Mouse (Mus musculus): ENCODE measurements at regions not wholly inside any gene's neighbourhood (a gene's known extent, or its start where the extent isn't known, plus 50 kb on each side); places are given as distances from the start of the nearest gene placed in this dataset.

- WGBS (ENCODE audit: insufficient replicate concordance) = 51% methylated on average over 5 of the region's 5 CpGs
- DNase-seq (no peak), ATAC-seq (ENCODE audit: low read depth) (no peak)
- no peak overlapping the region for H3K4me3 ChIP-seq (replicated peaks)
- H3K27ac ChIP-seq = no peak overlapping the region
- H3K4me1 ChIP-seq (replicated peaks) = no peaks in the 10 kb centered on the region
- H3K9ac ChIP-seq = no peak overlapping the region
- no peaks in the 10 kb centered on the region for H3K9me3 ChIP-seq (replicated peaks)
- H3K4me2 ChIP-seq = no peak overlapping the region
- H3K27me3 ChIP-seq = no peaks in the 10 kb centered on the region
- H3K36me3 ChIP-seq = no peaks in the 10 kb centered on the region
Measured at GRCm38 (mm10) chr6:93623541-93623940, 660.2 kb downstream of the Magi1 start.

DNA sequence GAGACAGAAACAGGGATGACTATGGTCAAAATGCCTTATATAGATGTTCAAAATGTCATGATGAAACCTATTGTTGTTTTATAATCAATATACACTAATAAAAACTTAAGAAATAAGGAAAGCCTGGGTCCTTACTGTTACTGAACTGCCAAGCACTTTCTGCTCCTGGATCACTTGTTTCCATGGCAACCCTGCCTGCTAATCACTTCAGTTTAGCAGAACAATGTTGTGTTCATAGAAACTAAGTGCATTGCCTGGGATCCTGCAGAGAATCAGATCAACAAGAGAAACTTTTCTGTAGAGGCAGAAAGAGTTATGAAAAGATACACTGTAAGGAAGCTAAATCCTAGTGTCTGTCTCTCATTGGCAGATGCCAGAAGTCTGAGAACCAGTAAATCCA lies 666.8 kb downstream of the Magi1 start:
- no peak overlapping the region for H3K4me3 ChIP-seq (replicated peaks)
- no peaks in the 10 kb centered on the region for H3K27me3 ChIP-seq
- no peak for ATAC-seq (ENCODE audit: low read depth)

GRCm38 (mm10) chr6:93600376-93600775 lies 657.1 kb upstream of the Adamts9 start:
- no peak overlapping the region for H3K4me2 ChIP-seq
- DNase-seq (no peak), ATAC-seq (ENCODE audit: low read depth) (no peak)
- 61% methylated on average over 2 of the region's 2 CpGs for WGBS (ENCODE audit: insufficient replicate concordance)
- H3K9ac ChIP-seq = no peak overlapping the region
- H3K27ac ChIP-seq = no peak overlapping the region
- no peak overlapping the region for H3K4me3 ChIP-seq (replicated peaks)
- no peaks in the 10 kb centered on the region for H3K27me3 ChIP-seq
- H3K4me1 ChIP-seq (replicated peaks) = no peaks in the 10 kb centered on the region
- no peaks in the 10 kb centered on the region for H3K36me3 ChIP-seq
- no peaks in the 10 kb centered on the region for H3K9me3 ChIP-seq (replicated peaks)

More for the DNA sequence above, 666.8 kb downstream of the Magi1 start:
- H3K27ac ChIP-seq = no peak overlapping the region
- H3K4me2 ChIP-seq = no peak overlapping the region
- H3K9ac ChIP-seq = no peak overlapping the region
- no peaks in the 10 kb centered on the region for H3K9me3 ChIP-seq (replicated peaks)
- H3K4me1 ChIP-seq (replicated peaks) = no peaks in the 10 kb centered on the region
- DNase-seq = no peak
- H3K36me3 ChIP-seq = no peaks in the 10 kb centered on the region

DNA sequence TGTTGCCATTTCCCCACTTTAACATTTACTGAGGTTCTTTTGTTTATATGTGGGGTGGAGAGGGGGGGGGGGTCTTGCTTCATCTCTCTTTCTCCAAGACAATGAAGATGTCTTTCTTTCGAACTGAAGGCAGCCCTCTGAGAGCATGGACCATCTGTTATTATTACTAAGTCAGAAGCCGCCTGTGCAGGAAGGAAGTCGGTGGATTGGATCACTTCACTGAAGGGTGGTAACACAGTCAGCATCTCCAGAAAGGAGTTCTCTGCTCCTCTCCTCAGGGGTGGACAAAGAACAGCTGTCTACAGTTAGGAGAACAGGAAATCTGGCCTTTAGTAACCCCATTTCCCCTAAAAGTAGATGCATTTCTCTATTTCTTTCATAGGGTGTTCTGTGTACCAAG lies 656.1 kb upstream of the Adamts9 start:
- H3K9me3 ChIP-seq (replicated peaks) = no peaks in the 10 kb centered on the region

DNA sequence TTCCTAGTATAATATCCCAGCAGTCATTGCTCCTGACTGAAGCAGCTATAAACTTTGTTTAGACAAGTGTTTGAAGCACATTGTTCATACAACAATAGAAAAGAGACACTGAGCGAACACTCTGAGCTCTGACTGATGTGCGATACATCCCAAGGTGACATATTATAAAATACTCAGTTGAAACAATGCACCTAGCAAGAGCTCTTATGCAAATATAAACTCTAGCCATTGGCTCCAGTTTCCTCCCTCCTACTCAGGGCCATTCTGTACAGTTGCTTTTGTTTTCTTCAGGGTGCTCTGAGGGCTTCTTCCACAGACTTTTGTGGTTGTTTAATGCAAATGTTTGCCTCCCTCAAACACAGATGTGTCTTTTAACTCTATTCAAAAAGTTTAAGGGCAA lies 646.6 kb upstream of the Adamts9 start:
- ATAC-seq (ENCODE audit: low read depth) (no peak), DNase-seq (no peak)
- no peak overlapping the region for H3K27ac ChIP-seq
- H3K9ac ChIP-seq = no peak overlapping the region
- no peaks in the 10 kb centered on the region for H3K9me3 ChIP-seq (replicated peaks)
- no peaks in the 10 kb centered on the region for H3K4me1 ChIP-seq (replicated peaks)
- no peak overlapping the region for H3K4me3 ChIP-seq (replicated peaks)
- WGBS (ENCODE audit: insufficient replicate concordance) = 80% methylated on average over 2 of the region's 2 CpGs
- no peaks in the 10 kb centered on the region for H3K27me3 ChIP-seq
- H3K4me2 ChIP-seq = no peak overlapping the region
- no peaks in the 10 kb centered on the region for H3K36me3 ChIP-seq

More for the DNA sequence above, 656.1 kb upstream of the Adamts9 start:
- H3K27me3 ChIP-seq = no peaks in the 10 kb centered on the region
- no peak overlapping the region for H3K27ac ChIP-seq
- ATAC-seq (ENCODE audit: low read depth) (no peak), DNase-seq (no peak)
- WGBS (ENCODE audit: insufficient replicate concordance) = 31% methylated on average over 3 of the region's 3 CpGs
- H3K36me3 ChIP-seq = no peaks in the 10 kb centered on the region
- no peak overlapping the region for H3K4me2 ChIP-seq
- H3K4me1 ChIP-seq (replicated peaks) = no peaks in the 10 kb centered on the region
- H3K9ac ChIP-seq = no peak overlapping the region
- no peak overlapping the region for H3K4me3 ChIP-seq (replicated peaks)

DNA sequence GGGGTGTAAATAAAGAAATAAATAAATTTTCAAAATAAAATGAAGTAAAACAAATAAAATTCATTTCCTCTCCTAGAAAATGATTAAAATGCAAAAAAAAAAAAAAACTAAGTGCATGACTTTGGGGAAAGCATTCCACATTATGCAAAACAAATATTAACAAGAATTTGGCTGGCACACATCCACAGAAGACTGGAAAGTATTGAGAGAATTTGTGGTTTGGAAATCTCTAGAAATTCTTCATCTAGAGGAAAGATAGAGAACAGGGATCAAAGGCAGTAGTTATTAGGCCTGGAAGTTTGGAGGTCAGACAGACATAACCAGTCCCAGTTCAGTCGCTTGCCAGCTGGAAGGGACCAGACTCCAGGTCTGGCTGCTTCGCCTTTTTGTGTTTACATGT lies 643.6 kb upstream of the Adamts9 start:
- no peak overlapping the region for H3K4me3 ChIP-seq (replicated peaks)
- no peaks in the 10 kb centered on the region for H3K36me3 ChIP-seq
- H3K4me1 ChIP-seq (replicated peaks) = no peaks in the 10 kb centered on the region
- 74% methylated on average over 2 of the region's 2 CpGs for WGBS (ENCODE audit: insufficient replicate concordance)
- DNase-seq (no peak), ATAC-seq (ENCODE audit: low read depth) (no peak)
- no peaks in the 10 kb centered on the region for H3K27me3 ChIP-seq
- H3K4me2 ChIP-seq = no peak overlapping the region
- no peak overlapping the region for H3K9ac ChIP-seq
- no peak overlapping the region for H3K27ac ChIP-seq
- H3K9me3 ChIP-seq (replicated peaks) = no peaks in the 10 kb centered on the region

DNA sequence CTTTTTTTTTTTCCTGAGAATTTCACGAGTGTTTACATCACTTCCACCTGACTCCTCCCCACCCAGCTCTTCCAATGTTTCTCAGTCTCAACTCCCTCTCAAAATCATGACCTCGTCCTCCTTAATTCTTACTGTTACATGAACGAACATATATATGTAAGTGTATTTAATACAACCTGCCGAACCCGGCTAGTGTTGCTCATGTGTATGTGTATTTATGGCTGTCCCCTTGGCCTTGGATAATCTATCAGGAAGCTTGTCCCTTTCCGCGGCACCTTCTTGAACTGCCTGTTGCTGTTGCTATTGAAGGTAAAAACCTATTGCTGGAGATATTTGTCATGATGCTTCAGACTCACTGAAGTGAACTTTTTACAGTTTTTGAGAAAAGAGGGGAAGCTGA lies 637.8 kb upstream of the Adamts9 start:
- H3K9me3 ChIP-seq (replicated peaks) = no peaks in the 10 kb centered on the region
- H3K9ac ChIP-seq = no peak overlapping the region
- DNase-seq (no peak), ATAC-seq (ENCODE audit: low read depth) (no peak)
- H3K4me1 ChIP-seq (replicated peaks) = no peaks in the 10 kb centered on the region
- 72% methylated on average over 7 of the region's 7 CpGs for WGBS (ENCODE audit: insufficient replicate concordance)
- H3K4me2 ChIP-seq = no peak overlapping the region
- H3K36me3 ChIP-seq = no peaks in the 10 kb centered on the region
- H3K27ac ChIP-seq = no peak overlapping the region
- H3K4me3 ChIP-seq (replicated peaks) = no peak overlapping the region
- H3K27me3 ChIP-seq = no peaks in the 10 kb centered on the region

GRCm38 (mm10) chr6:93580716-93581115 lies 637.4 kb upstream of the Adamts9 start:
- Histone ChIP-seq H3K4me3 (replicated peaks) (no peak overlapping the region), H3K36me3 (no peaks in the 10 kb centered on the region), H3K27ac (no peak overlapping the region), H3K9me3 (replicated peaks) (no peaks in the 10 kb centered on the region), H3K4me2 (no peak overlapping the region), H3K27me3 (no peaks in the 10 kb centered on the region), H3K4me1 (replicated peaks) (no peaks in the 10 kb centered on the region), H3K9ac (no peak overlapping the region)
- 58% methylated on average over 6 of the region's 6 CpGs for WGBS (ENCODE audit: insufficient replicate concordance)
- no peak for ATAC-seq (ENCODE audit: low read depth)
- DNase-seq = no peak

DNA sequence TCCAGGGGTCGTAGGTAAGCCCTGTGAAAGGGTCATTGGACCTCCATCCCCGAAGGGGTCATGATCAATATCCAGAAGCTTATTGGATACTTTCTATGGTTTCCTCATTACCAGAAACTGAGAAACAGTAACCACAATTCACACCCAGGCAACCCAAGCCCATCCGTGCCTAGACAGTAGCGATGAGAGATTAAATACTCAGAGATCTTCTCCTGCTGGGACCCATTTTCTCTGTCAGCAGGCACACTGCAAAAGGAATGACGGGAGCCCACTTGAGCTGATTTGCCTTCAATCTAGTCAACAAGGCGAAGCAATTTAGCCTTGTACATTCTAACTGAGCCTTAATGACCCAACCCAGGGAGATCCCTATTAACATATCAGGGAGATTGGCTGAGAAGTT lies 632.0 kb upstream of the Adamts9 start:
- Histone ChIP-seq H3K4me3 (replicated peaks) (no peak overlapping the region), H3K4me2 (no peak overlapping the region), H3K36me3 (no peaks in the 10 kb centered on the region), H3K9me3 (replicated peaks) (no peaks in the 10 kb centered on the region), H3K9ac (no peak overlapping the region), H3K27me3 (no peaks in the 10 kb centered on the region), H3K4me1 (replicated peaks) (no peaks in the 10 kb centered on the region), H3K27ac (no peak overlapping the region)
- DNase-seq = no peak
- ATAC-seq (ENCODE audit: low read depth) = no peak
- 66% methylated on average over 6 of the region's 6 CpGs for WGBS (ENCODE audit: insufficient replicate concordance)

GRCm38 (mm10) chr6:93573679-93574635 lies 630.7 kb upstream of the Adamts9 start:
- Histone ChIP-seq H3K36me3 (no peaks in the 10 kb centered on the region), H3K27me3 (no peaks in the 10 kb centered on the region), H3K4me3 (replicated peaks) (no peak overlapping the region), H3K9me3 (replicated peaks) (no peaks in the 10 kb centered on the region), H3K4me1 (replicated peaks) (no peaks in the 10 kb centered on the region), H3K4me2 (no peak overlapping the region), H3K9ac (no peak overlapping the region), H3K27ac (no peak overlapping the region)
- ATAC-seq (ENCODE audit: low read depth) (no peak), DNase-seq (no peak)
- WGBS (ENCODE audit: insufficient replicate concordance) = 63% methylated on average over 7 of the region's 7 CpGs

GRCm38 (mm10) chr6:93569866-93570265 lies 626.6 kb upstream of the Adamts9 start:
- Histone ChIP-seq H3K4me3 (replicated peaks) (no peak overlapping the region), H3K4me1 (replicated peaks) (no peaks in the 10 kb centered on the region), H3K4me2 (no peak overlapping the region), H3K27me3 (no peaks in the 10 kb centered on the region), H3K27ac (no peak overlapping the region), H3K9me3 (replicated peaks) (no peaks in the 10 kb centered on the region), H3K36me3 (no peaks in the 10 kb centered on the region), H3K9ac (no peak overlapping the region)
- ATAC-seq (ENCODE audit: low read depth) (no peak), DNase-seq (no peak)
- 57% methylated on average over 2 of the region's 2 CpGs for WGBS (ENCODE audit: insufficient replicate concordance)

- Histone ChIP-seq H3K27me3 (no peaks in the 10 kb centered on the region), H3K4me2 (no peak overlapping the region), H3K9me3 (replicated peaks) (no peaks in the 10 kb centered on the region), H3K27ac (no peak overlapping the region), H3K4me1 (replicated peaks) (no peaks in the 10 kb centered on the region), H3K36me3 (no peaks in the 10 kb centered on the region), H3K4me3 (replicated peaks) (no peak overlapping the region), H3K9ac (no peak overlapping the region)
- DNase-seq (no peak), ATAC-seq (ENCODE audit: low read depth) (no peak)
- WGBS (ENCODE audit: insufficient replicate concordance) = 57% methylated on average over 6 of the region's 6 CpGs
Measured at GRCm38 (mm10) chr6:93569211-93569610, 625.9 kb upstream of the Adamts9 start.

All from liver, embryonic 13.5 days (tissue).